Mouse (Mus musculus) gastrocnemius, adult 18-20 months (tissue): Measurements from ENCODE around the gene Fastkd5. TPM values are rescaled to one million over a fixed set of nuclear protein-coding genes. Genes with fewer than 3 reads are reported as not detected.
"Not testable (repeated sequence)": the region's sequence is repeated elsewhere in the genome, so short reads cannot be mapped to it uniquely, and the experiment has no call there.

Source experiments
- DNase-seq: peaks from one replicate; pipeline ENCODE4 v3.0.0; 2021; ENCODE audit warnings: low spot score
- total RNA-seq, 2 experiments: library from RNA; stranded (reverse); gene quantifications; 2 replicates each; pipeline ENCODE4 v1.2.3; 2021

Gene Fastkd5
- total RNA-seq, 2 experiments from 2014 or later: 5.8 to 6.2 TPM

DNA sequence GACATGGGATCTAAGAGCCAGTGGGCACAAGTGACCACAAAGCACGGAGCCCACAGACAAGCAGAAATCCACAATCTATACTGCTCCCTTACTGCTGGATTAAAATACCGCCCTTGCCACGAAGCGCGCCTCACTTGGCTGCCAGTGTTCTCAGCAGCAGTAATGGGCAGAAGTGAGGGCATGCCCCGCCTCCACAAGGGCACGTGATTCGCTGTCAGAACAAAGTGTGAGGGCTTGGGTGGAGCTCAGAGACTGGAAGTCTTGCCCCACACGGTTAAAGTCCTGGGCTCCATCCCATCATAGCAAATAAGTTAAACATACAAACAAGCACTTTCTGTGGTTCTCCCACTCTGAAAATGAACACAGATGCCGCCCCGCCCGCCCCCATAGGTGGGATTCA, 52.2 kb downstream of the Fastkd5 start:
- peak; percentile 28 for DNase-seq

DNA sequence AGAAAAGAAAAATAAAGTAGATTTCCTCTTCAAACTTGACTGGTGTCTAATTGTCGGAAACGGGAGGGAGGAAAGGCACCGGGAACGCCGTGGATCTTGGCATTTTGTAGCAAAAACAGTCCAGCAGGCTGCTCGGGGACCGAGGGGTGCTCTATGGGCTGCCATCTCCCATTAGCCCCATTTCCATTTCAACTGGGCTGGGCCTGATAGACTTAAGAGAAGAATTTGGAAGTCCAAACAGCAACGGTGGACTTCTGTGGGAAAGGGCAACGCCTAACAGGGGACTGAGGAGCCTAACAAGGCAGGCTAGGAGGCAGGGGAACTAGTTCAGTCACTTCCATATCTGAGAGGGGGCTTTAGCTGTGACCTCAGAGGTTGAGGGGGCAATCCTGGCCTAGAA, 52.8 kb downstream of the Fastkd5 start:
- DNase-seq: no peak

DNA sequence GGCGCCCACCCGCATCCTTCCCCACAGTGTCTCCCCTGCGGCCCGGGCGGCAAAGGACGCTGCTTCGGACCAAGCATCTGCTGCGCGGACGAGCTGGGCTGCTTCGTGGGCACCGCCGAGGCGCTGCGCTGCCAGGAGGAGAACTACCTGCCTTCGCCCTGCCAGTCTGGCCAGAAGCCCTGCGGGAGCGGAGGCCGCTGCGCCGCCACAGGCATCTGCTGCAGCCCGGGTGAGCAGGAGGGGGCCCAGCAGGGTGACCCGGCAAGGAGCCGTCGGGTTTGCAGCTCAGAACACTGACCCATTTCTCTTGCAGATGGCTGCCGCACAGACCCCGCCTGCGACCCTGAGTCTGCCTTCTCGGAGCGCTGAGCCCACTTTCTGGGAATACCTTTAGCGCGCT, 53.3 kb downstream of the Fastkd5 start:
- DNase-seq: not testable (repeated sequence)

DNA sequence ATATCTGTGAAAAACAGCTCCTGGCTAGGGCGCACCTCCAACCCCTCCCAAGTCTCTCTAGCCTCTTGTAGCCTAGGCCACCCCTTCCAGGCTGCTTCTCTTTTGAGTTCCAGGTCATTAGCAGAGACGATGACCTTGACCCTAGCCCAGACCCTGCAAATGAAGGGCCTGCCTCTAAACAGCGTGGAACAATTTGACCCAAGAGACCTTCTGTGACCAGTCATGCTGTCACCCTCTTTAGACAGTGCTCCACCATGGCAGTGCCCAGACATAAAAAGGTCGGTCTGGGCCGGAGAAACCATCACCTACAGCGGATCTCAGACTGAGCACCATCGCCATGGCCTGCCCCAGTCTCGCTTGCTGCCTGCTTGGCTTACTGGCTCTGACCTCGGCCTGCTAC, 54.0 kb downstream of the Fastkd5 start, which contains the start of gene Oxt:
Oxt (plus strand) TSS at position 301 of the 400 bp plus-strand sequence.
- DNase-seq: no peak

DNA sequence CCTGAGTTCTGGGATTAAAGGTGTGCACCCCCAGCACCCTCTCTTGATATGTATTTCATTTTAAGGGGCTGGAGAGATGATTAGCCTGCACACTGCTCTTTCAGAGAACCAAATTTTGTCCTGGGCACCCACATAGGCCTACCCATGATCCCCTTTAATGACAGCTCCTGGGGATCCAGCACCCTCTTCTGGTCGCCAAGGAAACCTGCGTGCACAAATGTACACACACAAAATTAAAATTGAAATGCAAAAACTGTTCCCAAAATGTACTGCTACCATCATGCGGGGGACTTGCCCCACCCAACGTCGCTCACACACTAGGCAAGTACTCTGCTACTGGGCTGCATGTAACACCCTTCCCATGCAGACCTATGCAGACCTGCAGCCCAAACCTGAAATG, 54.9 kb downstream of the Fastkd5 start:
- DNase-seq: no peak

DNA sequence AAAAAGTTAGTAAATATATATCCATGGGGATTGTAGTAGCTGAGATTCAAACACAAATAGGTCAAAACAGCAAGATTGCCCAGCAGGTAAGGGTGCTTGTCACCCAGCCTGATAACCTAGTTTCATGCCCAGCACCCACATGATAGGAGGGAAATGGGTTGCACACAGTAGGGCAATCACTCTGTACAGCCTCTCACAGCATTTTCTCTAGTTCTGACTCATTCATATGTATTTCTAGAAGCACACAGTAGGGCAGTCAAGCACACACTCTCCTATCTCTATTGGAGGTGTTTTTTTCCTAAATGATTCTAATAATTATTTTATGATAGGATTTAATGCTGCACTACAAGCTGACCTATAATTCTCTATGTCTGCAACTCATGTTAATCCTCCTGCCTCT, 59.9 kb downstream of the Fastkd5 start:
- no peak for DNase-seq

DNA sequence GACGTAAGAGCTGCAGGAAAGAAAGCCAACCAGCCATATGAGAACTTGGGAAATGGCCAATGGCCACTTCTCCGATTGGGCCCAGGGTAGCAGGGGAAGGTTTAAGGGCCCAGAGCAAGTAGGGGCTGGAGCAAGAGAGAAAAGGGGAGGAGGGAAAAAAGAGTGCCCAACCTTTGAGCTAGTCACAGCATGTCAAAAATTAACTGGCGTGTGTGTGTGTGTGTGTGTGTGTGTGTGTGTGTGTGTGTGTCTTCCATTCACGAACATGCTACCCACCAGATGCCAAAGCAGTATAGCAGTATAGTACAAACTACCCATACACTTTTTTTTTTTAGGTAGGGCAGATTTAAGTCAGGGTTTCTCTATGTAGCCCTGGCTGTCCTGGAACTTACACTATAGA, 60.9 kb downstream of the Fastkd5 start:
- no peak for DNase-seq

DNA sequence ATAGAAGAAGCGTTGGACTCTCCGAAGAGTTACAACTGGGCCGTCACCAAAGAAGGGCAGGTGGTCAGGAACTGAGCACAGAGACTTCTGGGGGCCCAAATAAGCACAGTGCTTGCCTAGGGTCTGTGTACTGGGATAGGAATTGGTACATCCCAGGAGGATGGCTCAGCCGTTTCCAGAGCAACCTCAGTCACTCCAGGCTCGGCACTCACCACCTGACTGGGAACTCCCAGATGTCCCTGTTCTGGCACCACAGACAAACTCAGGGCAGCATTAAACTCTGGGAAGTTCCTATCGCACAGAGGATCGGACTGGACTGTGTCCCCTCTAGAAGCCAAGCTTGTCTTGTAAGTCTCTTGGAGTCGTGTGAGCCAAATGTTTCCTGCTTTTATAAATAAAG, 64.8 kb downstream of the Fastkd5 start:
- DNase-seq: no peak

DNA sequence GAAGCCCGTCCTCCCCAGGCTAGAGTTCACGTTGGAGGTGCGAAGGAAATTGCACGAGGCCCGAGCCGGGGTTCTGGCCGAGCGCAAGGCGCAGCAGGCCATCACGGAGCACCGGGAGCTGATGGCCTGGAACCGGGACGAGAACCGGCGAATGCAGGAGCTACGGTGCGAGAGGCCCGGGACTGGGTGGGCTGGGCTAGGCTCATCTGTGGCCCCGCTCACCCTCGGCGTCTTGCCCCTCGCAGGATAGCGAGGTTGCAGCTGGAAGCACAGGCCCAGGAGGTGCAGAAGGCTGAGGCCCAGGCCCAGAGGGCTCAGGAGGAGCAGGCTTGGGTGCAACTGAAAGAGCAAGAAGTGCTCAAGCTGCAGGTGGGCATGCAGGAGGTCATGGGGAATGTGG, 65.8 kb downstream of the Fastkd5 start:
- no peak for DNase-seq

Other genes starting within 250 kb of the Fastkd5 start
- gene Cpxm1, start 232.5 kb downstream of the Fastkd5 start, total RNA-seq: 1 to 10 TPM; 2.2 to 2.4 TPM
- not detected for gene Gm28372, start 224.8 kb downstream of the Fastkd5 start, total RNA-seq
- gene 1700020A23Rik, start 224.8 kb downstream of the Fastkd5 start, total RNA-seq: not detected
- not detected for gene Tmem239, start 223.5 kb downstream of the Fastkd5 start, total RNA-seq
- gene Vps16, start 205.7 kb downstream of the Fastkd5 start, total RNA-seq: 10 to 100 TPM; 17.6 to 19.2 TPM
- 1 to 10 TPM; 4.2 to 4.8 TPM for gene Pced1a, start 205.3 kb downstream of the Fastkd5 start, total RNA-seq
- gene Ptpra, start 179.7 kb downstream of the Fastkd5 start, total RNA-seq: 10 to 100 TPM; 14.8 to 18.9 TPM
- gene Mrps26, start 66.3 kb downstream of the Fastkd5 start, total RNA-seq: 10 to 100 TPM; 45.8 to 46.0 TPM
- gene Oxt, start 53.9 kb downstream of the Fastkd5 start, total RNA-seq: not detected
- not detected for gene Avp, start 47.5 kb downstream of the Fastkd5 start, total RNA-seq
- gene Ubox5, start within 50 bp of the Fastkd5 start, total RNA-seq: 1 to 10 TPM; 5.2 TPM
- gene Lzts3, start 12.8 kb upstream of the Fastkd5 start, total RNA-seq: 1 to 10 TPM; 2.3 to 3.2 TPM
- 100 to 1,000 TPM; 117 to 118 TPM for gene Ddrgk1, start 34.6 kb upstream of the Fastkd5 start, total RNA-seq
- 10 to 100 TPM; 11.5 to 12.7 TPM for gene Itpa, start 37.6 kb upstream of the Fastkd5 start, total RNA-seq
- not detected for gene Slc4a11, start 67.5 kb upstream of the Fastkd5 start, total RNA-seq